Mouse (Mus musculus) midbrain, embryonic 14.5 days (tissue): ENCODE results near the gene Grem2. TPM values are rescaled to one million over a fixed set of nuclear protein-coding genes. Genes with fewer than 3 reads are reported as not detected.

ENCODE experiments used
- ATAC-seq: fragments of 200-750 bp; cut with Nextera tagmentation; 2 replicates; pipeline ENCODE4 v1.8.0; 2017; ENCODE audit warnings: moderate number of reproducible peaks, moderate library complexity; ENCODE audit not compliant: low FRiP score, low TSS enrichment
- DNase-seq: peaks from one replicate; pipeline ENCODE4 v3.0.0-alpha.2; 2015
- H3K27ac ChIP-seq: fragments of 300-500 bp; sonication (generic); replicated peaks from 2 replicates; pipeline ENCODE4 v1.5.1; 2014; ENCODE audit warnings: mild to moderate bottlenecking, low read depth, low read length, moderate library complexity
- H3K27me3 ChIP-seq: fragments of 300-500 bp; sonication (generic); 2 replicates; pipeline ENCODE4 v1.6.1; 2014; ENCODE audit warnings: low read length, control low read depth, mixed read lengths; ENCODE audit not compliant: control insufficient read depth, insufficient read depth
- H3K36me3 ChIP-seq: fragments of 300-500 bp; sonication (generic); 2 replicates; pipeline ENCODE4 v1.6.1; 2014; ENCODE audit warnings: low read length, control low read depth; ENCODE audit not compliant: control insufficient read depth, insufficient read depth
- H3K4me1 ChIP-seq: fragments of 300-500 bp; sonication (generic); 2 replicates; pipeline ENCODE4 v1.6.1; 2014; ENCODE audit warnings: mild to moderate bottlenecking, antibody characterized with exemption, low read length, control low read depth; ENCODE audit not compliant: control insufficient read depth, insufficient read depth
- H3K4me2 ChIP-seq: fragments of 300-500 bp; sonication (generic); 2 replicates; pipeline ENCODE4 v1.6.1; 2014; ENCODE audit warnings: mild to moderate bottlenecking, low read length, moderate library complexity
- H3K4me3 ChIP-seq: fragments of 300-500 bp; sonication (generic); replicated peaks from 2 replicates; pipeline ENCODE4 v1.5.1; 2014; ENCODE audit warnings: low read depth, low read length
- H3K9ac ChIP-seq: fragments of 300-500 bp; sonication (generic); replicated peaks from 2 replicates; pipeline ENCODE4 v1.6.1; 2014; ENCODE audit warnings: mild to moderate bottlenecking, low read length, moderate library complexity
- H3K9me3 ChIP-seq: fragments of 300-500 bp; sonication (generic); 2 replicates; pipeline ENCODE4 v1.6.1; 2016; ENCODE audit warnings: low read length, control low read depth, mixed read lengths; ENCODE audit not compliant: control insufficient read depth
- WGBS: fragments of 180-500 bp; shearing (Covaris S2); extraction: QIAGEN DNeasy Blood & Tissue Kit; methylation state at CpG from one replicate; pipeline ENCODE4 v1.1.7; 2014; 5-methylcytosine and 5-hydroxymethylcytosine counted together
- polyA plus RNA-seq: library from polyadenylated mRNA; unstranded; fragments of >200 nt; fragmentation: Nextera tagmentation; extraction: Ambion mirVana; gene quantifications from 2 replicates; pipeline ENCODE4 v1.2.1, GENCODE M21; 2014

The Grem2 gene
- polyA plus RNA-seq, 1 experiment from 2014 or later = 0.80 TPM

DNA sequence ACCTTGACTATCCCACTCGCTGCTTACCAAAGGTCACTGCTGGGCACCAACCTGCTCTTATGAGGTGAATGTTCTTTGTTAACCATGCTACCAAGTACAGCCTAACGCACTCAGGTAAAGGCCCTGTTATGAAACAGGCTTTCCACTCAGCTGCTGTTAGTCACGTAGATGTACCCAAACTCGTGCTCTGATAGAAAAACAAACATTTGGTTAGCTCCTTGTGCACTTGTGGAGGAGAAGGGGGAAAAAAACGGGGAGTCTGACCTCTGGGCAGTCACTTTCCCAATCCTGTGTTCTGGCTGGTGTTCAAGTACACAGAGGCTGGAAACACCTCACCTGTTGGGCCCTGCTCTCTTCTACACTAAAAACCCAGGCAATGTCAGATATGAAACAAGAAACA lies 14.0 kb downstream of the Grem2 start:
- H3K4me3 ChIP-seq = no peak overlapping the region
- H3K4me2 ChIP-seq = no peak overlapping the region
- ATAC-seq = no peak
- H3K27ac ChIP-seq = no peak overlapping the region
- 80% methylated on average over 5 of the region's 5 CpGs for WGBS
- H3K36me3 ChIP-seq = no peaks in the 10 kb centered on the region
- DNase-seq = no peak
- H3K9ac ChIP-seq = no peak overlapping the region
- H3K27me3 ChIP-seq = no peaks in the 10 kb centered on the region
- no peaks in the 10 kb centered on the region for H3K9me3 ChIP-seq
- H3K4me1 ChIP-seq = no peaks in the 10 kb centered on the region

DNA sequence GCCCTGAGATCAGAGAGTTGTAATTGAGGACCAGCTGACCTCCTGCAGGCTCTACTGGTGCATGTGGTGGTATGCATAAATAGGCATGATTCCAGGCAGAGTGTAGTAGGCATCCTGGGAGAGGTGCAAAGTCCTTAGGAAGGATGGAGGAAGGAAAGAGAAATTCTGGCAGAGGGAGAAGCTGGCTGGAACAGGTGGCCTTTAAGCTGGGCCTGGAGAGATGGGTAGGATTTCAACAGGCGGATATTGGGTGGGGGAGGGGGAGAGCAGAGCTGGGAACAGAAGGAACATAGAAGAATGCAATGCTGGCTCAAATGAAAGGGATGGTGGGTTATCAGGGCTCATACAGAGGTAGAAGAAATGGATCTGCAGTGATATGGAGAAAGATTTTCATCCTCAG lies 18.9 kb downstream of the Grem2 start:
- no peak for DNase-seq
- no peaks in the 10 kb centered on the region for H3K4me1 ChIP-seq
- H3K9me3 ChIP-seq = no peaks in the 10 kb centered on the region
- 50% methylated on average over 1 of the region's 1 CpGs for WGBS
- ATAC-seq = no peak
- H3K4me3 ChIP-seq = no peak overlapping the region
- H3K27me3 ChIP-seq = no peaks in the 10 kb centered on the region
- H3K27ac ChIP-seq = no peak overlapping the region
- H3K36me3 ChIP-seq = no peaks in the 10 kb centered on the region
- no peak overlapping the region for H3K4me2 ChIP-seq
- H3K9ac ChIP-seq = no peak overlapping the region

DNA sequence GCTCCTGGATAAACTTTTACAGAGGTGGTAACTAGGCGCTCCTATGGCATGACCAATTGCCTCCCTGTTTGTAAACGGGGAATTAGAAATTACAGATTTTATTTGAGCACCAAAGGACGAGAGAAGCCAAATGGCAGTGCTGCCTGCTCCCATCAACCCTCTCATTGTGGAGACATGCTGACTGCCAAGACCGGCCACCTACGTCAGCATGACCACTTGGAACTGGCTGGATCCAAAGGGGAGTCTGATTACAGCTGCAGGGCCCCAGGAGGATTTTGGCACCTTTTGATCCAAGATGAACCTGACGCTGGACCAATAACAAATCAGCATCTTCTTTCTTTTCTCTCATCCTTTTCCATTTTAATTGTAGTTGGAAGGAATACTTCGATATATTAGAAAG lies 29.1 kb downstream of the Grem2 start:
- H3K4me1 ChIP-seq = no peaks in the 10 kb centered on the region
- DNase-seq (no peak), ATAC-seq (no peak)
- H3K4me2 ChIP-seq = no peak overlapping the region
- H3K9me3 ChIP-seq = no peaks in the 10 kb centered on the region
- no peaks in the 10 kb centered on the region for H3K36me3 ChIP-seq
- no peaks in the 10 kb centered on the region for H3K27me3 ChIP-seq
- WGBS = 94% methylated on average over 7 of the region's 7 CpGs
- H3K9ac ChIP-seq = no peak overlapping the region
- H3K27ac ChIP-seq = no peak overlapping the region
- H3K4me3 ChIP-seq = no peak overlapping the region

DNA sequence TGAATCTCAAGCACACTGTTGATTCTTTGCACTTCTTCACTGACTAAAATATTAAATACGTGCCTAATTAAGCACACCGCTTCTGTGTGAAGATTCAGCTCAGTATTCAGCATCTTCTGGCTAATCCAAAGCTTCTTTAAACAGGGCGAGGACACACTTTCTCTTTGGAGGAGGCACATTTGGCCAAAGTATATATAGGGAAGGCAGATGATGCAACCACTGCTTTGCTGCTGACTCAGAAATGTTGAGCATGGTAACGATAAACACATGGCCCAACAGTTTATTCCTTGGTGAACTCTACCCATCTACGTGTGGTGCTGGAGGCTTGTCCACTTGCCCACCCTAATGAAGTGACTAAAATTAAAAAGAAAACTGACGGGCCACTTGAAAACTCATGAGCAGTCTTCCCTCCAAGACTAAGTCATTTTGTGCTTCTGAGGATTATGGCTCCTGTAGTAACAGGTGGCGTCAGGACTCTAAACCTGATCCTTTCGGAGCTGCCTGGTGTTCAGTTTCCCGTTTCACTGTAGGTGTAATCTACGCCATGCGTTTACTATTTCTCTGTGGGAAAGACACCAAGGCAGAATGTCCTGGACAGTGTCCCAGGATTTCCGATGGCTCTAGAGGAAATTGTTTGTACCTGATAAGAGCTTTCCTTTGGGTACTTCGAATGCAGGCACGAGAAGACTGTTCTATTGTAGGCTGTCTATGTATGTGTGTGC lies 32.8 kb downstream of the Grem2 start:
- no peak overlapping the region for H3K9ac ChIP-seq
- H3K4me3 ChIP-seq = no peak overlapping the region
- H3K9me3 ChIP-seq = no peaks in the 10 kb centered on the region
- no peak for ATAC-seq
- no peaks in the 10 kb centered on the region for H3K27me3 ChIP-seq
- H3K4me1 ChIP-seq = no peaks in the 10 kb centered on the region
- no peak overlapping the region for H3K27ac ChIP-seq
- no peaks in the 10 kb centered on the region for H3K36me3 ChIP-seq
- WGBS = 93% methylated on average over 14 of the region's 14 CpGs
- no peak for DNase-seq
- H3K4me2 ChIP-seq = no peak overlapping the region

DNA sequence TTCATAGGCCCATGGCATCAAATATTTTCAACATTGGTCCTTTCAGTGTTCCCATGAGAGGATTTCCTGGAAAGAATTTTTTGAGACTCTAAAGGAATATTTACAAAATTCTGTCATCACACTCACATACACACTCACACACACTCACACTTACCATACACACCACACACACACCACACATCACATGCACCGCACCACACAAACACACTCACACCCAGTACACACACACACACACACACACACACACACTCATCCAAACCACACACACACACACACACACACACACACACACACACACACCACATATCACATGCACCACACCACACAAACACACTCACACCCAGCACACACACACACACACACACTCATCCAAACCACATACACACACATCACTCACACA lies 33.5 kb downstream of the Grem2 start:
- Histone ChIP-seq H3K4me2 (no peak overlapping the region), H3K4me1 (no peaks in the 10 kb centered on the region), H3K4me3 (no peak overlapping the region), H3K9ac (no peak overlapping the region), H3K36me3 (no peaks in the 10 kb centered on the region), H3K27me3 (no peaks in the 10 kb centered on the region), H3K9me3 (no peaks in the 10 kb centered on the region), H3K27ac (no peak overlapping the region)
- DNase-seq = no peak
- no peak for ATAC-seq
- 100% methylated on average over 1 of the region's 1 CpGs for WGBS

DNA sequence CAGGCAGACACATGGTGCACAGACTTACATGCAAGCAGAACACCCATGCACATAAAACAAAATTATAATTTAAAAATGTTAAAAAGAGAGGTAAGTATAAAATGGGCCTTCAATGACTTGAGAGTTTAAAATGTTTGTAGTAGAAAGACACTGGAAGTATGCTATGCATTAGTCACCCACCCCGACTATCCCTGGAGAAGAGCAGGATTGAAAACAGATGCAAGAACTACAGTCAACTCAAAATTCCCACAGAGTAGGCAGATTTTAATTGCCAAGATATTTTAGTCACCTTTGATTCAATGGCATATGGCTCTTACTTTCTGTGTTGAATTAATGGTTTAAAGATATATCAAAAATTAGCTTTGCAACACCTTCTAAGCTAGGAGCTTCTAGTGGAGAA lies 39.1 kb downstream of the Grem2 start:
- Histone ChIP-seq H3K9ac (no peak overlapping the region), H3K4me1 (no peaks in the 10 kb centered on the region), H3K27me3 (no peaks in the 10 kb centered on the region), H3K4me2 (no peak overlapping the region), H3K4me3 (no peak overlapping the region), H3K9me3 (no peaks in the 10 kb centered on the region), H3K36me3 (no peaks in the 10 kb centered on the region), H3K27ac (no peak overlapping the region)
- DNase-seq (no peak), ATAC-seq (no peak)
- WGBS = 95% methylated on average over 1 of the region's 1 CpGs

DNA sequence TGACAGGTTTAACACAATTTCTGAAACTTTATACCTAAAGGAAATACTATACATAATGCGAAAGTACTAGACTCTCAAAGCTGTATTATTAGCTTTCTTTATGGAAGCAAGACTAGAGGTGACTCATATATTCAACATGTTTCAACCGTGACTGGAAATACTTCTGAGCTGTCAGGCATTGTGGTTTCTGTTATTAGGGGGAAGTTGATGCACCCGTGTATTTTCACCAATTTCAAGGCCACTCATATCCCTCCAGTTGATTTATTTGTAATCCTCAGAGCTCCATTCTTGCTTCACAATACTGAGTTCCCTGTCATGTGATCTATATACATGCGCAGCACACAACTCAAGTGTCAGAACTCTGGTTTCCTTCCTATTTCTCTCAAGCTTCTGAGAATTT lies 46.4 kb downstream of the Grem2 start:
- H3K9me3 ChIP-seq = no peaks in the 10 kb centered on the region
- no peak overlapping the region for H3K4me3 ChIP-seq
- DNase-seq (no peak), ATAC-seq (no peak)
- H3K4me1 ChIP-seq = no peaks in the 10 kb centered on the region
- no peaks in the 10 kb centered on the region for H3K36me3 ChIP-seq
- WGBS = 93% methylated on average over 4 of the region's 4 CpGs
- H3K27me3 ChIP-seq = no peaks in the 10 kb centered on the region
- no peak overlapping the region for H3K4me2 ChIP-seq
- H3K9ac ChIP-seq = no peak overlapping the region
- no peak overlapping the region for H3K27ac ChIP-seq

DNA sequence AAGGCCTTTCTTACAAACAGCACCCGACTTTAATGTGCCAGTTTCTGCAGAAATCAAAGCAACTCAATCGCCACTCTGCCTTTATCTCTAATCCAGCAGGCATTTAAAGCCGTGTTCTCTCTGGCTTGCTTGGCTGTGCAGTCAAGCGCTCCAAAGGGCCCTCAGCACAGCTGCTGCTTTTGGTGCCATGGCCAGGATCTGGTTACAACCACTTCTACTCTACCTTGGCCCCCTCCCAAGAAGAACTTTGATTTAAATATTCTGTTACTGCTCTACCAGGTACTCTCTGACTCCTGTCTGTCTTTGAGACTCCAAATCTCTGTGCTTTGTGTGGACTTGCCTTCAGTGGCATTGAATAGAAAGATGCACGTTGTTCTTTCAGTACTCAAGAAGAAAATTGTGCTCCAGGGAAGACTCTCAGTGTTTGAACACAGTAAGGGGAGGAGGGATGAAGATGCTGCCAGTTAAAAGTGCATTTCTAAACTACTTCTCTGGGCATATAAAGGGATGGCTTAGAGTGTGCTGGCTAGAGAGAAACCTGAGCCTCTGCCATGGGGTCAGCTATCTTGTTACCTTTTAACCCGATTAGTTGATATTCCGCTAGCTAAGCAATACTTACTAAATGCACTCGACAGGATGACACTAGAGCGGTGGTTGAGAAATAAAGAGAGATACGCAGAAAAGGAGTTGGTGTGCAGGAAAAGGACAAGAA lies 61.1 kb downstream of the Grem2 start:
- WGBS = 60% methylated on average over 10 of the region's 10 CpGs
- ATAC-seq = peak; percentile 41; the same call in 1 of the 2 replicates

DNA sequence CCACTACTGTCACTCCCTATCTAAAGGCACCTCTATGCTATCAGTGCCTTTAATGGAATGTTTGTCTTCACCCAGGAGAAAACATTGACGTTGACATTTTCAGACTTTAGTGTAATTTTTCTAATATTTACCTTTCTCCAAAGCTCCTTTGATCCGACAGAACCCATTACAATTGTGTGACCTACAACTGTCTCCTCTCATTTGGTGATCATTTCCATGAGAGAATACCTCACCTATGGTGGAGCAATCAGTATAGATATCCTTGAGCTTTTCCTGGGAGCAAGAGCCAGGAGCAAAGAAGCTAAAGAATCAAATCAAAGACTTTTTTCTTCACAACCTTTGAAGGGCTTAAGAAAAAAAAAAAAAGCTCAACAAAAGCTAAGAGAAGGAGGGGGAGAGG lies 65.4 kb downstream of the Grem2 start:
- Histone ChIP-seq H3K9ac (no peak overlapping the region), H3K36me3 (no peaks in the 10 kb centered on the region), H3K4me3 (no peak overlapping the region), H3K9me3 (no peaks in the 10 kb centered on the region), H3K27ac (no peak overlapping the region), H3K4me1 (no peaks in the 10 kb centered on the region), H3K4me2 (no peak overlapping the region), H3K27me3 (no peaks in the 10 kb centered on the region)
- ATAC-seq = no peak
- 80% methylated on average over 2 of the region's 2 CpGs for WGBS
- no peak for DNase-seq

More for the DNA sequence above, 61.1 kb downstream of the Grem2 start:
- Histone ChIP-seq H3K27ac (no peak overlapping the region), H3K27me3 (no peaks in the 10 kb centered on the region), H3K36me3 (no peaks in the 10 kb centered on the region), H3K9ac (no peak overlapping the region), H3K4me3 (no peak overlapping the region), H3K9me3 (no peaks in the 10 kb centered on the region), H3K4me2 (no peak overlapping the region), H3K4me1 (no peaks in the 10 kb centered on the region)
- peak; percentile 2 for DNase-seq
